Mouse (Mus musculus) heart, postnatal 25 days (tissue): ENCODE results near the gene Tut7. TPM values are rescaled to one million over a fixed set of nuclear protein-coding genes. Genes with fewer than 3 reads are reported as not detected.
"Not testable (repeated sequence)": the region's sequence is repeated elsewhere in the genome, so short reads cannot be mapped to it uniquely, and the experiment has no call there.

Source experiments
- DNase-seq: peaks from one replicate; pipeline ENCODE4 v3.0.0; 2022; ENCODE audit warnings: low spot score
- intact Hi-C: fragments of 180-260 bp; cut with DNase I; formaldehyde crosslinking; loops from one replicate; pipeline ENCODE4 v1.15.1; 2025
- total RNA-seq, 2 experiments: library from RNA; stranded (reverse); gene quantifications; 2 replicates each; pipeline ENCODE4 v1.2.3; 2021

Tut7 gene
- total RNA-seq, 2 experiments from 2014 or later = 41.4 to 41.9 TPM

- no peak for DNase-seq
- intact Hi-C loops = no loop called here
Measured at GRCm38 (mm10) chr13:59836101-59836798, 13.3 kb upstream of the Tut7 start.

GRCm38 (mm10) chr13:59834786-59835452 is 12.0 kb upstream of the Tut7 start:
- intact Hi-C loops = no loop called here
- DNase-seq = no peak

- intact Hi-C loops = no loop called here
- DNase-seq = no peak
Measured at GRCm38 (mm10) chr13:59832871-59833270, 9.9 kb upstream of the Tut7 start.

GRCm38 (mm10) chr13:59832454-59832853 is 9.5 kb upstream of the Tut7 start:
- intact Hi-C loops = no loop called here
- no peak for DNase-seq

GRCm38 (mm10) chr13:59825966-59826365 is 3.0 kb upstream of the Tut7 start:
- intact Hi-C loops = no loop called here
- DNase-seq = no peak

GRCm38 (mm10) chr13:59820836-59821235 is 2.1 kb downstream of the Tut7 start:
- no peak for DNase-seq
- intact Hi-C loops = loop anchor here (2.0 to 5.0 kb wide), 2 partner anchors 20 to 49 kb away; no protein-coding TSS in a partner anchor

- DNase-seq = no peak
- intact Hi-C loops = loop anchor here (2.0 to 5.0 kb wide), 2 partner anchors 21 to 48 kb away; no protein-coding TSS in a partner anchor
Measured at GRCm38 (mm10) chr13:59820114-59820513, 2.8 kb downstream of the Tut7 start.

- DNase-seq = no peak
- intact Hi-C loops = no loop called here
Measured at GRCm38 (mm10) chr13:59817352-59817751, 5.6 kb downstream of the Tut7 start.

- intact Hi-C loops = no loop called here
- DNase-seq = no peak
Measured at GRCm38 (mm10) chr13:59814109-59814591, 8.8 kb downstream of the Tut7 start.

GRCm38 (mm10) chr13:59811581-59811980 is 11.4 kb downstream of the Tut7 start:
- no peak for DNase-seq
- intact Hi-C loops = no loop called here

- DNase-seq = no peak
- intact Hi-C loops = no loop called here
Measured at GRCm38 (mm10) chr13:59801000-59801399, 21.9 kb downstream of the Tut7 start.

GRCm38 (mm10) chr13:59800077-59800476 is 22.9 kb downstream of the Tut7 start:
- intact Hi-C loops = no loop called here
- no peak for DNase-seq

GRCm38 (mm10) chr13:59798306-59798705 is 24.6 kb downstream of the Tut7 start:
- no peak for DNase-seq

GRCm38 (mm10) chr13:59796466-59796848 is 26.5 kb downstream of the Tut7 start:
- intact Hi-C loops = no loop called here
- DNase-seq = no peak

More at GRCm38 (mm10) chr13:59798306-59798705, 24.6 kb downstream of the Tut7 start:
- intact Hi-C loops = no loop called here

GRCm38 (mm10) chr13:59795807-59796465 is 27.0 kb downstream of the Tut7 start:
- DNase-seq = no peak
- intact Hi-C loops = no loop called here

- intact Hi-C loops = no loop called here
- DNase-seq = no peak
Measured at GRCm38 (mm10) chr13:59794786-59795185, 28.2 kb downstream of the Tut7 start.

- intact Hi-C loops = no loop called here
- no peak for DNase-seq
Measured at GRCm38 (mm10) chr13:59782145-59782544, 40.8 kb downstream of the Tut7 start, which contains the start of gene Gm49354. Gene Gm49354 (minus strand): TSS chr13:59782245.

- intact Hi-C loops = loop anchor here (2.0 kb wide), 1 partner anchor 27 kb away; no protein-coding TSS in a partner anchor
- not testable (repeated sequence) for DNase-seq
Measured at GRCm38 (mm10) chr13:59779744-59780264, 43.1 kb downstream of the Tut7 start.

GRCm38 (mm10) chr13:59779213-59779612 is 43.7 kb downstream of the Tut7 start:
- DNase-seq = no peak
- intact Hi-C loops = no loop called here

GRCm38 (mm10) chr13:59775168-59775567 is 47.8 kb downstream of the Tut7 start:
- no peak for DNase-seq
- intact Hi-C loops = no loop called here
